Mouse (Mus musculus): ENCODE data around the gene Riox1.
"Not testable (repeated sequence)": the region's sequence is repeated elsewhere in the genome, so short reads cannot be mapped to it uniquely, and the experiment has no call there.

Gene Riox1

GRCm38 (mm10) chr12:83950493-83950839 lies at the start of gene Riox1:
Gene Riox1, plus strand, starts transcription at chr12:83950608.
- peak; percentile 93 for DNase-seq

GRCm38 (mm10) chr12:83910451-83910850 lies 40.0 kb upstream of the Riox1 start:
- no peak for DNase-seq

- no peak for DNase-seq
Measured at GRCm38 (mm10) chr12:83914202-83914740, 36.1 kb upstream of the Riox1 start.

GRCm38 (mm10) chr12:83914797-83915196 lies 35.6 kb upstream of the Riox1 start:
- no peak for DNase-seq

GRCm38 (mm10) chr12:83916884-83917283 lies 33.5 kb upstream of the Riox1 start:
- no peak for DNase-seq

GRCm38 (mm10) chr12:83920721-83921441 lies 29.5 kb upstream of the Riox1 start:
- DNase-seq: peak; percentile 48

- peak; percentile 100 for DNase-seq
Measured at GRCm38 (mm10) chr12:83921535-83922381, 28.6 kb upstream of the Riox1 start, which contains the start of gene Numb. Gene Numb, minus strand, starts transcription at chr12:83921934.

- DNase-seq: no peak
Measured at GRCm38 (mm10) chr12:83922724-83923485, 27.5 kb upstream of the Riox1 start.

- no peak for DNase-seq
Measured at GRCm38 (mm10) chr12:83923486-83923859, 26.9 kb upstream of the Riox1 start.

GRCm38 (mm10) chr12:83924332-83924731 lies 26.1 kb upstream of the Riox1 start:
- DNase-seq: no peak

- no peak for DNase-seq
Measured at GRCm38 (mm10) chr12:83925160-83925703, 25.2 kb upstream of the Riox1 start.

GRCm38 (mm10) chr12:83926061-83926460 lies 24.3 kb upstream of the Riox1 start:
- no peak for DNase-seq

- DNase-seq: no peak
Measured at GRCm38 (mm10) chr12:83927747-83928146, 22.7 kb upstream of the Riox1 start.

- no peak for DNase-seq
Measured at GRCm38 (mm10) chr12:83929186-83929804, 21.1 kb upstream of the Riox1 start.

GRCm38 (mm10) chr12:83937600-83937999 lies 12.8 kb upstream of the Riox1 start:
- DNase-seq: no peak

GRCm38 (mm10) chr12:83938592-83938991 lies 11.8 kb upstream of the Riox1 start:
- not testable (repeated sequence) for DNase-seq

- DNase-seq: no peak
Measured at GRCm38 (mm10) chr12:83939332-83939731, 11.1 kb upstream of the Riox1 start.

GRCm38 (mm10) chr12:83940031-83940430 lies 10.4 kb upstream of the Riox1 start:
- DNase-seq: no peak

- DNase-seq: no peak
Measured at GRCm38 (mm10) chr12:83941938-83942337, 8.5 kb upstream of the Riox1 start.

GRCm38 (mm10) chr12:83947260-83947811 lies 3.1 kb upstream of the Riox1 start:
- DNase-seq: no peak

GRCm38 (mm10) chr12:83949043-83949442 lies 1.4 kb upstream of the Riox1 start:
- no peak for DNase-seq

Data from retina, postnatal 1 day (tissue).